Mouse (Mus musculus) induced T-regulatory cell, adult 2 months (primary cell): ENCODE data around the gene Dhfr.

Experiments
- DNase-seq: peaks from one replicate; pipeline ENCODE4 v3.0.0-alpha.2; 2012; ENCODE audit warnings: low read depth

The Dhfr gene

GRCm38 (mm10) chr13:92393047-92393661, 38.6 kb downstream of the Dhfr start:
- no peak for DNase-seq

GRCm38 (mm10) chr13:92398491-92399384, 44.2 kb downstream of the Dhfr start:
- DNase-seq, result no peak

- no peak for DNase-seq
These were observed 47.5 kb downstream of the Dhfr start for GRCm38 (mm10) chr13:92402063-92402462.

- no peak for DNase-seq
These were observed 49.0 kb downstream of the Dhfr start for GRCm38 (mm10) chr13:92403496-92403895.

- DNase-seq, result no peak
These were observed 56.0 kb downstream of the Dhfr start for GRCm38 (mm10) chr13:92410486-92410885.

- no peak for DNase-seq
These were observed 65.1 kb downstream of the Dhfr start for GRCm38 (mm10) chr13:92419630-92420029.

GRCm38 (mm10) chr13:92423711-92424110, 69.2 kb downstream of the Dhfr start:
- no peak for DNase-seq

- peak; percentile 53 for DNase-seq
These were observed 71.3 kb downstream of the Dhfr start, which contains the start of gene Ankrd34b for GRCm38 (mm10) chr13:92425758-92426264. Gene Ankrd34b (plus strand): TSS chr13:92425896.

GRCm38 (mm10) chr13:92426294-92427051, 71.9 kb downstream of the Dhfr start:
- peak; percentile 6 for DNase-seq

GRCm38 (mm10) chr13:92427351-92427855, 72.9 kb downstream of the Dhfr start:
- no peak for DNase-seq
